ENCODE assay signal across 19 mouse cellular contexts in genomic region chr2:31966801-31967200, GRCm38 (mm10). TPM values are rescaled to one million over a fixed set of nuclear protein-coding genes. Genes with fewer than 3 reads are reported as not detected.
"Had no signal": no experiment of that assay in that cellular context is flagged by ENCODE, and none has a peak within 500 bp of the region (broad histone marks: within the 10 kb centered on the region; RNA-seq: fewer than 3 reads in every experiment).

No protein-coding gene starts in this region.

- H3K4me1 ChIP-seq: lung, embryonic 15.5 days; stomach, embryonic 15.5 days had no signal

- ATAC-seq: liver, postnatal 0 days; lung, postnatal 0 days; midbrain, embryonic 16.5 days had no signal

- H3K4me3 ChIP-seq: lung, embryonic 15.5 days; megakaryocyte, embryonic 14.5 days; midbrain, embryonic 12.5 days; neural tube, embryonic 12.5 days; stomach, embryonic 15.5 days had no signal

- H3K27me3 ChIP-seq: lung, embryonic 15.5 days; midbrain, embryonic 12.5 days; neural tube, embryonic 12.5 days; stomach, embryonic 15.5 days had no signal

- H3K27ac ChIP-seq: lung, embryonic 15.5 days; macrophage; midbrain, embryonic 12.5 days; neural tube, embryonic 12.5 days; stomach, embryonic 15.5 days; stomach, postnatal 0 days had no signal

- H3K4me2 ChIP-seq: lung, embryonic 15.5 days; midbrain, embryonic 12.5 days; neural tube, embryonic 12.5 days; stomach, embryonic 15.5 days had no signal

- H3K9ac ChIP-seq: liver, postnatal 0 days; lung, embryonic 15.5 days; neural tube, embryonic 12.5 days; stomach, embryonic 15.5 days had no signal

- H3K9me3 ChIP-seq: lung, embryonic 15.5 days; megakaryocyte, embryonic 14.5 days; midbrain, embryonic 12.5 days; neural tube, embryonic 12.5 days; stomach, embryonic 15.5 days had no signal

- DNase-seq: liver, postnatal 0 days; lung, adult 2 months; lung, postnatal 14 days; lung, postnatal 36 days; midbrain, embryonic 14.5 days; right cerebral cortex, postnatal 14 days; thymus, adult 2 months; thymus, postnatal 25 days; thymus, postnatal 4 days had no signal

- H3K36me3 ChIP-seq: lung, embryonic 15.5 days; stomach, embryonic 15.5 days had no signal

RNA-seq across cellular contexts. Expression of gene Aif1l, which starts 16.9 kb away (rescaled TPM):
- total RNA-seq: monocyte, adult 5-6 weeks had no signal
- polyA plus RNA-seq: macrophage had no signal
